Mouse (Mus musculus): ENCODE measurements at regions not wholly inside any gene's neighbourhood (a gene's known extent, or its start where the extent isn't known, plus 50 kb on each side); places are given as distances from the start of the nearest gene placed in this dataset.

- DNase-seq = peak; percentile 22 to 45
Observed at GRCm38 (mm10) chrX:40350936-40351335, 487.5 kb upstream of the Cypt14 start.

- no peak for DNase-seq
Observed at GRCm38 (mm10) chrX:40336555-40336954, 473.2 kb upstream of the Cypt14 start.

All from cerebellum, postnatal 14 days (tissue).